Mouse (Mus musculus): ENCODE measurements at regions not wholly inside any gene's neighbourhood (a gene's known extent, or its start where the extent isn't known, plus 50 kb on each side); places are given as distances from the start of the nearest gene placed in this dataset.

DNA sequence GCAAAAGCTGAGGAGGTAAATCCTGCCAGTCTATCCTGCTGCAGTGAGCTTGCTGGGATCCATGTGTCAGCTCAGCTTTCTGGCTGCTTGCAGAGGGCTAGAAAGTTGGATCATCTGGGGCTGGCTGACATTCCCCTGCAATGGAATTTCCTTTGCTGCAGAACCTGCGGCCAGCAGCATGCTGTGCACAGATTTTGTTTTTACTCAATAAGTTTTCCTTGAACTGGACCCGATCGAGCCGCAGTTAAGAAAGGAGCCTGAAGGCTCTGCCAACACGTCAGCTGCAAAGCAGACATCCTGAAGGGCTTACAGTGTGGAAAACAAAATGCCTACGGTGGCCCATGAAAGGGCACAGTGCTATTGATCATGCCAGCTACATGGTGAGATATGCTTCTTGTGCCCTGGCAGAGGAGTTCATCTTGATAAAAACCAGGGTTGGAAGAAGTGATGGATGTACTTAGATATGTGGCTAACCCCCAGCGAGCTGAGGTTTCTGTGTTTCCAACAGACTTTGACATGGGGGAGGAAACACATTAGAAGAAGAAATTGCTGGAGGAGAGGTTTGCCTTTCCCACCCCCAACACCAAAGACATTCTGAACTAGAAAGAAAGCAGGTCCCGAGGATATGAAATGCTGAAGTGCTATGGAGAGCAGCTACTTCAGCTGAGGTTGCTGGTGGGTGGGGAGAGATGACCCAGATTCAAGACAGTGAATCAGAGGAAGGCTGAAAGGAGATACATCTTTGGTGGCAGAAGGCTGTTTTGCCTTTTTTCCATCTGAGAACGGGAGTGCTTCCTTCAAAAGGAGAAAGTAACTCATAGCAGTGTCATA, 105.2 kb upstream of the Pdzrn3 start:
- TF ChIP-seq POLR2A (IDR thresholded peaks at IDR 0.05; ENCODE audit: borderline replicate concordance, extremely low read depth, low read depth, low read length) = no peak
- Histone ChIP-seq H3K4me1 (ENCODE audit: control insufficient read depth, insufficient read depth, low read length) (no peaks in the 10 kb centered on the region), H3K4me3 (replicated peaks; ENCODE audit: extremely low read depth, low read depth, low read length) (no peak overlapping the region)
- no peak for DNase-seq
- WGBS = 42% methylated on average over 9 of the region's 9 CpGs

DNA sequence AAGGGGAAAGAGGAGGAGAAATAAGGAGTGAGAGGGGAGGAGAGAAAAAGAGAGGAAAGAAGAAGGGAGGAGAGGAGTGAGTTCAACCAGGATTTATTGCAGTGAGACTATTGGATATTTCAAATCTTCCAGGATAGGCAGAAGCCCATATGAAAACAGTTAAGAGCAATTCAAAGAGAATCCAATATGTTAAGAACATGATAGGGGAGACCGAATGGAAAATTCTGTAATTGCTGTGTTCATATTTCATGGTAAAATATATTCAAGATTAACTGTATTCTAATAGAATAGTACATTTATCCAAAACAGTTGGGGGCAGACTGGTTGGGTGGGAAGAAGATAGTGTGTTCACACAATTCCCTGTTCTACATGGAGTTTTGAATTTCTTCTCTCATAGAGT, 96.3 kb upstream of the Pdzrn3 start:
- 85% methylated on average over 1 of the region's 1 CpGs for WGBS
- no peak overlapping the region for H3K4me3 ChIP-seq (replicated peaks; ENCODE audit: extremely low read depth, low read depth, low read length)
- TF ChIP-seq POLR2A (IDR thresholded peaks at IDR 0.05; ENCODE audit: borderline replicate concordance, extremely low read depth, low read depth, low read length) (no peak), CTCF (IDR thresholded peaks at IDR 0.05; ENCODE audit: insufficient read depth, low read length) (no peak)
- no peak for DNase-seq
- no peaks in the 10 kb centered on the region for H3K4me1 ChIP-seq (ENCODE audit: control insufficient read depth, insufficient read depth, low read length)

DNA sequence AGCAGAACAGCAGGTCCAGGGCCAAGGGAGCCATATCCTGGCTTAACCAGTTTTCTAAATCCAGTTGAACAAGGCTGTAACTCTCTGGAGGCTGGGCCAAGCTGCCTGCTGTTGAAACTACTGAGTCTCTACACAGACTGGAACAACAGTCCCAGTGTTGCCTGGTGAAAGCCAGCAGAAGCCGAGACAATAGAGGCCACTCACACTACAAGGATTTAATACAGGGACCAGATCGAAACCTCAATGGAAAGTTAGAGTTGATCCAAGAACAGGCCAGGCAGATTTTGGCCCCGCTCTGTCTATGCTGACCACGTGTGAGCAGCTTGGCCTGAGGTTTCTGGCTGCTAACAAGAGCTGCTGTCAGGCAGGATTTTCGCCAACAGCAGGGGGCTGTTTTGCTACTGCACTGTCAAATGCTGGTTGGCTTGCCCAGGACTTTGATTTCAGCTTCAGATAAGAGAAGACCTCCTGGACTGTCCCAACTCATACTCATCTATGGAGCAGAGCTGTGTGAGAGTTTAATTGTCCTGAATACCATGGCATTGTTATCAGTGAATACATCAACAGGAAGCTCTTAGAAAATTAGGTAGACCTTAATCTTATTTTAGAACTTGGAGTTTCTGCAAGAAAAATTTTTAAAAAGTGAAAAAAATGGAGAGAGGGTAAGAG, 95.7 kb upstream of the Pdzrn3 start:
- Histone ChIP-seq H3K4me1 (ENCODE audit: control insufficient read depth, insufficient read depth, low read length) (no peaks in the 10 kb centered on the region), H3K4me3 (replicated peaks; ENCODE audit: extremely low read depth, low read depth, low read length) (no peak overlapping the region)
- no peak for DNase-seq
- no peak for TF ChIP-seq CTCF (IDR thresholded peaks at IDR 0.05; ENCODE audit: insufficient read depth, low read length)
- TF ChIP-seq POLR2A (IDR thresholded peaks at IDR 0.05; ENCODE audit: borderline replicate concordance, extremely low read depth, low read depth, low read length) = no peak
- WGBS = 40% methylated on average over 5 of the region's 5 CpGs

DNA sequence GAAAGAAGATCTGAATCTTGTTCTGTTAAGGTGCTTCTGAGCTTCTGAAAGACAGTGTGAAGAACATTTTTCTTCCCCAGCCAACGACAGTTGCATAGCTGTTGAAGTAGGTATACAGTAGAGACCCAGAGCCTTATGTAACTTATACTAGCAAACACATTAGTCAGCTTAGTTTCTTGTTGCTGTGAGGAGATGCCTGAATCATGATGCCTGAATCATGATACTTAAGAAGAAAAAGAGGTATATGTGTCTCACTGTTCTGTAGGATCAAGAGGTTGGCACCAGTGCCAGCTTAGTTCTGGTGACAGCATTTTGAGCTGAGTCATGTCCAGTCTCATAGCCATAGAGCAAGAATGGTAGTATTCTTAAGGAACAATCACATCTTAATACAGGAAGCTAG, 87.2 kb upstream of the Pdzrn3 start:
- WGBS = 73% methylated on average over 1 of the region's 1 CpGs
- TF ChIP-seq POLR2A (IDR thresholded peaks at IDR 0.05; ENCODE audit: borderline replicate concordance, extremely low read depth, low read depth, low read length) (no peak), CTCF (IDR thresholded peaks at IDR 0.05; ENCODE audit: insufficient read depth, low read length) (no peak)
- Histone ChIP-seq H3K4me3 (replicated peaks; ENCODE audit: extremely low read depth, low read depth, low read length) (no peak overlapping the region), H3K4me1 (ENCODE audit: control insufficient read depth, insufficient read depth, low read length) (no peaks in the 10 kb centered on the region)
- no peak for DNase-seq

DNA sequence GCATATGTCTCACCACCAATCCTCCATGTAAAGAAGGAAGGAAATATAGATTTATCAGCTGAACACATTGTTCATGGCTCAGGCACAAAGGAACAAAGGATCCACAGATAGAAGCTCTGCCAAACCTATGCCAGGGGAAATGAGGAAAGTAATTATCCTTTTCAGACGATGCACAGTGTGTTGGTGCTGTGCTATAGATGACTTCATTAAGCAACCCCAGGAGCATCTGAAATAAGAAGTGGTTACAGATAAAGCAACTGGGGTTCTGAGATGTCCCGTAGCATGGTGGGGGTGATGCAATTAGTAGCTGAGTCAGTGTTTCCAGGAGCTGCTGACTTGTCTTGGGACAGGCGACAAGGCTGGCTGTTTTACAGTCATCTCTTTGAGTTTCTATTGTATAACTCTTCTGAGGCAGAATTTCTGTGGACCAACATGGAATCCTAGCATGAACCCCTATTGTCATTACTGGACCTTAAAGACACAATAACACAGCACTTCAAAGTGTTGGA, 86.2 kb upstream of the Pdzrn3 start:
- H3K4me3 ChIP-seq (replicated peaks; ENCODE audit: extremely low read depth, low read depth, low read length) = no peak overlapping the region
- 71% methylated on average over 3 of the region's 3 CpGs for WGBS
- DNase-seq = no peak
- no peaks in the 10 kb centered on the region for H3K4me1 ChIP-seq (ENCODE audit: control insufficient read depth, insufficient read depth, low read length)
- TF ChIP-seq CTCF (IDR thresholded peaks at IDR 0.05; ENCODE audit: insufficient read depth, low read length) (no peak), POLR2A (IDR thresholded peaks at IDR 0.05; ENCODE audit: borderline replicate concordance, extremely low read depth, low read depth, low read length) (no peak)

GRCm38 (mm10) chr6:101446720-101447119, 69.0 kb upstream of the Pdzrn3 start:
- Histone ChIP-seq H3K4me1 (ENCODE audit: control insufficient read depth, insufficient read depth, low read length) (no peaks in the 10 kb centered on the region), H3K4me3 (replicated peaks; ENCODE audit: extremely low read depth, low read depth, low read length) (no peak overlapping the region)
- TF ChIP-seq CTCF (IDR thresholded peaks at IDR 0.05; ENCODE audit: insufficient read depth, low read length) (no peak), POLR2A (IDR thresholded peaks at IDR 0.05; ENCODE audit: borderline replicate concordance, extremely low read depth, low read depth, low read length) (no peak)
- WGBS = 69% methylated on average over 5 of the region's 5 CpGs
- no peak for DNase-seq

DNA sequence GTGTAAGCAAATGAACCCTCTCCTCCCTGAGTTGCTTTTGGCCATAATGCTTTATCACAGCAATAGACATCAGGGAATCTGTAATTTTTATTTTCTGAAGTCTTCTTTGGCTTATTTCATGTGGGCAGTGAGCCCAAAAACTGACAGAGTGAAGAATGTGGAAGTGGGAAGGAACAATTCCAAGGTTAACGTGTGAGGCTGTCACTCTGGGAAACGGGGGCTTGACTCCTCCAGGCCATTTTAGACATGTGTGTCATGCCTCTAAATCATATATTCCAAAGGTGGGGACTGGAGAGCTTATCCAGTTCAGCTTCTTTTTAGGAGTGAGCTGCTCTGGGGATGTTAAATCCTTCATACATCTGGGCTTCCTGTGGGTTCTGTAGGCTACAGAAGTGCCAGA, 68.6 kb upstream of the Pdzrn3 start:
- Histone ChIP-seq H3K4me1 (ENCODE audit: control insufficient read depth, insufficient read depth, low read length) (no peaks in the 10 kb centered on the region), H3K4me3 (replicated peaks; ENCODE audit: extremely low read depth, low read depth, low read length) (no peak overlapping the region)
- DNase-seq = no peak
- TF ChIP-seq CTCF (IDR thresholded peaks at IDR 0.05; ENCODE audit: insufficient read depth, low read length) (no peak), POLR2A (IDR thresholded peaks at IDR 0.05; ENCODE audit: borderline replicate concordance, extremely low read depth, low read depth, low read length) (no peak)
- 27% methylated on average over 2 of the region's 2 CpGs for WGBS

DNA sequence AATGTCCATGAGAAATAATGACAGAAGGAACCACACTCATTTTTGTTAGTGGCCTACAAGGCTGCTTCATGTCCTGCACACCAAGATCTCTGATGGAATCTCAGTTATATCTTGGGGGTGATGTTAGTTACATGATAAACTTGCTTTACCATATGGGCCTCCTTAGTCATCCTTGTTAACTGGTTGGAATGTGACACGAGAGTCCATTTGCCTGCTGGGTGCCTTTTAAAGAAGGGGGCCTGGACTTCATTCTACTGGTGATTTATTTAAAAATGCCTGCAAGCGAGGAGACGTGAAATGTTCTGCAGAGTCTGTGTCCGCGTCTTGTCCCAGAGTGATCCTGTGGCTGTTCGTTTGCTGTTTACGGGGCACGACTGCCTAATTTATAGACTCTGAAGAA, 55.1 kb upstream of the Pdzrn3 start:
- 72% methylated on average over 8 of the region's 8 CpGs for WGBS
- no peak for DNase-seq
- Histone ChIP-seq H3K4me3 (replicated peaks; ENCODE audit: extremely low read depth, low read depth, low read length) (no peak overlapping the region), H3K4me1 (ENCODE audit: control insufficient read depth, insufficient read depth, low read length) (no peaks in the 10 kb centered on the region)
- TF ChIP-seq CTCF (IDR thresholded peaks at IDR 0.05; ENCODE audit: insufficient read depth, low read length) = no peak
- TF ChIP-seq POLR2A (IDR thresholded peaks at IDR 0.05; ENCODE audit: borderline replicate concordance, extremely low read depth, low read depth, low read length) = no peak

DNA sequence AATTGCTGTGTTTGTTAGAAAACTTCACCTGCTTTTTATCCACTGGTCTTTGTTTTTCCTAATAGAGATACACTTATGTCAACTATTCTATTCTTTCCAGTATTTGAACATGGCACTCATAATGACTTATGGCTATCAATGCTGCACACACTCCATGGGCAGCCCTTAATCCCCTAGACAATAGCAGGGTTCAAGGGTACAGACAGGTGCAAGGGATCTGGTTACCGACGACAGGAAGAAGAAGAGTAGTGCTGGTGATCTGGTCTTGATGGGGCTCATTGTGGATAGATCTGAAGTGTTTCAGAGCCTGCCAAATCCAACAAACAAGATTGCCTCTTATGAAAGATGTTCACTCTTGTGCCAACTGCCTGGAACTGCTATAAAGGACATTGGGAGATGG, 51.9 kb upstream of the Pdzrn3 start:
- TF ChIP-seq CTCF (IDR thresholded peaks at IDR 0.05; ENCODE audit: insufficient read depth, low read length) = no peak
- TF ChIP-seq POLR2A (IDR thresholded peaks at IDR 0.05; ENCODE audit: borderline replicate concordance, extremely low read depth, low read depth, low read length) = no peak
- WGBS = 45% methylated on average over 2 of the region's 2 CpGs
- DNase-seq = no peak

More for the DNA sequence above, 51.9 kb upstream of the Pdzrn3 start:
- Histone ChIP-seq H3K4me3 (replicated peaks; ENCODE audit: extremely low read depth, low read depth, low read length) (no peak overlapping the region), H3K4me1 (ENCODE audit: control insufficient read depth, insufficient read depth, low read length) (no peaks in the 10 kb centered on the region)
